Mouse (Mus musculus) liver, postnatal 0 days (tissue): ENCODE measurements around the gene Mypop. TPM values are rescaled to one million over a fixed set of nuclear protein-coding genes. Genes with fewer than 3 reads are reported as not detected.

Source experiments
- ATAC-seq: fragments of 200-750 bp; cut with Nextera tagmentation; 2 replicates; pipeline ENCODE4 v1.8.0; 2017; ENCODE audit warnings: mild to moderate bottlenecking, moderate library complexity
- DNase-seq: peaks from one replicate; pipeline ENCODE4 v3.0.0-alpha.2; 2016
- H3K27ac ChIP-seq: fragments of 300-500 bp; sonication (generic); 2 replicates; pipeline ENCODE4 v1.5.1; 2014; ENCODE audit warnings: antibody characterized with exemption, moderate library complexity, mild to moderate bottlenecking, low read depth
- H3K27me3 ChIP-seq: fragments of 300-500 bp; sonication (generic); 2 replicates; pipeline ENCODE4 v1.6.1; 2014; ENCODE audit warnings: low read length, control low read depth, mixed read lengths; ENCODE audit not compliant: insufficient read depth
- H3K36me3 ChIP-seq: fragments of 300-500 bp; sonication (generic); replicated peaks from 2 replicates; pipeline ENCODE4 v1.6.1; 2014; ENCODE audit warnings: mild to moderate bottlenecking, control low read depth, low read length, moderate library complexity, mixed read lengths; ENCODE audit not compliant: insufficient read depth
- H3K4me1 ChIP-seq: fragments of 300-500 bp; sonication (generic); 2 replicates; pipeline ENCODE4 v1.6.1; 2014; ENCODE audit warnings: antibody characterized with exemption, mild to moderate bottlenecking, control low read depth; ENCODE audit not compliant: insufficient read depth
- H3K4me2 ChIP-seq: fragments of 300-500 bp; sonication (generic); 2 replicates; pipeline ENCODE4 v1.6.1; 2014; ENCODE audit warnings: low read depth, mild to moderate bottlenecking, low read length, moderate library complexity, mixed read lengths
- H3K4me3 ChIP-seq: fragments of 300-500 bp; sonication (generic); 2 replicates; pipeline ENCODE4 v1.5.1; 2014; ENCODE audit warnings: low read depth, low read length
- H3K9ac ChIP-seq: fragments of 300-500 bp; sonication (generic); replicated peaks from 2 replicates; pipeline ENCODE4 v1.6.1; 2014; ENCODE audit warnings: mild to moderate bottlenecking, moderate library complexity
- H3K9me3 ChIP-seq: fragments of 300-500 bp; sonication (generic); 2 replicates; pipeline ENCODE4 v1.6.1; 2016; ENCODE audit warnings: mild to moderate bottlenecking, control low read depth, low read length, mixed read lengths
- CTCF ChIP-seq: sonication (generic); IDR thresholded peaks from 2 replicates; pipeline ENCODE4 v1.5.1; 2016; ENCODE audit warnings: antibody characterized with exemption, low read depth
- EP300 ChIP-seq: IDR thresholded peaks from 2 replicates; pipeline ENCODE4 v1.6.1; 2016; ENCODE audit warnings: antibody characterized with exemption, low read depth, mild to moderate bottlenecking
- WGBS: fragments of 180-500 bp; shearing (Covaris S2); extraction: QIAGEN DNeasy Blood & Tissue Kit; methylation state at CpG from one replicate; pipeline ENCODE4 v1.1.7; 2014; ENCODE audit not compliant: insufficient replicate concordance; 5-methylcytosine and 5-hydroxymethylcytosine counted together
- polyA plus RNA-seq: library from polyadenylated mRNA; unstranded; fragments of >200 nt; fragmentation: Nextera tagmentation; extraction: Ambion mirVana; gene quantifications from 2 replicates; pipeline ENCODE4 v1.2.1, GENCODE M21; 2015

Gene Mypop
- polyA plus RNA-seq, 1 experiment from 2014 or later, result 0.55 TPM

GRCm38 (mm10) chr7:19050172-19050571, 59.1 kb downstream of the Mypop start:
- H3K4me1 ChIP-seq, result no peaks in the 10 kb centered on the region
- no peak overlapping the region for H3K4me2 ChIP-seq
- no peaks in the 10 kb centered on the region for H3K27me3 ChIP-seq
- ATAC-seq, result no peak
- 73% methylated on average over 8 of the region's 8 CpGs for WGBS
- DNase-seq, result no peak
- H3K36me3 ChIP-seq, result peaks cover 58% of the 10 kb centered on the region
- H3K9ac ChIP-seq, result no peak overlapping the region
- H3K9me3 ChIP-seq, result no peaks in the 10 kb centered on the region
- no peak for TF ChIP-seq CTCF
- no peak for TF ChIP-seq EP300
- no peak overlapping the region for H3K4me3 ChIP-seq
- H3K27ac ChIP-seq, result no peak overlapping the region

- 67% methylated on average over 4 of the region's 4 CpGs for WGBS
- TF ChIP-seq CTCF (no peak), EP300 (no peak)
- Histone ChIP-seq H3K4me3 (no peak overlapping the region), H3K36me3 (peaks cover 48% of the 10 kb centered on the region), H3K27ac (no peak overlapping the region), H3K9me3 (no peaks in the 10 kb centered on the region), H3K27me3 (no peaks in the 10 kb centered on the region), H3K4me1 (no peaks in the 10 kb centered on the region), H3K9ac (no peak overlapping the region), H3K4me2 (no peak overlapping the region)
- DNase-seq (no peak), ATAC-seq (no peak)
Measured at GRCm38 (mm10) chr7:19051161-19051560, 60.1 kb downstream of the Mypop start.

Other genes with a start within 250 kb of the Mypop start
- gene Psg19, start 192.7 kb upstream of the Mypop start, polyA plus RNA-seq, result not detected in 2 replicates
- gene Psg17, start 169.6 kb upstream of the Mypop start, polyA plus RNA-seq, result not detected in 2 replicates
- gene Mill2, start 151.3 kb upstream of the Mypop start, polyA plus RNA-seq, result 0.17 and 0.36 TPM in 2 replicates
- gene Pglyrp1, start 119.9 kb upstream of the Mypop start, polyA plus RNA-seq, result 118 and 119 TPM in 2 replicates
- 5.6 and 7.5 TPM in 2 replicates for gene Ccdc61, start 80.8 kb upstream of the Mypop start, polyA plus RNA-seq
- 0.08 and 0.12 TPM in 2 replicates for gene Nova2, start 65.4 kb upstream of the Mypop start, polyA plus RNA-seq
- gene Nanos2, start 3.8 kb upstream of the Mypop start, polyA plus RNA-seq, result not detected in 2 replicates
- 6.3 and 8.8 TPM in 2 replicates for gene Irf2bp1, start 12.8 kb downstream of the Mypop start, polyA plus RNA-seq
- gene Foxa3, start 32.3 kb downstream of the Mypop start, polyA plus RNA-seq, result 61.0 and 84.0 TPM in 2 replicates
- gene Sympk, start 33.1 kb downstream of the Mypop start, polyA plus RNA-seq, result 6.9 and 7.1 TPM in 2 replicates
- gene Rsph6a, start 63.4 kb downstream of the Mypop start, polyA plus RNA-seq, result not detected in 2 replicates
- gene Dmwd, start 85.0 kb downstream of the Mypop start, polyA plus RNA-seq, result 3.2 and 4.6 TPM in 2 replicates
- gene Dmpk, start 92.6 kb downstream of the Mypop start, polyA plus RNA-seq, result 14.2 and 17.6 TPM in 2 replicates
- gene Six5, start 103.3 kb downstream of the Mypop start, polyA plus RNA-seq, result 0.78 and 0.82 TPM in 2 replicates
- 0.17 TPM in 1 of 2 replicates, not detected in the other for gene Gm4969, start 127.1 kb downstream of the Mypop start, polyA plus RNA-seq
- gene Fbxo46, start 128.6 kb downstream of the Mypop start, polyA plus RNA-seq, result 3.2 and 3.6 TPM in 2 replicates
- 5.2 and 5.8 TPM in 2 replicates for gene Qpctl, start 158.0 kb downstream of the Mypop start, polyA plus RNA-seq
- gene Snrpd2, start 158.5 kb downstream of the Mypop start, polyA plus RNA-seq, result 38.9 and 41.0 TPM in 2 replicates
- 0.04 TPM in 1 of 2 replicates, not detected in the other for gene Gipr, start 174.9 kb downstream of the Mypop start, polyA plus RNA-seq
- 3.3 and 3.4 TPM in 2 replicates for gene Eml2, start 185.2 kb downstream of the Mypop start, polyA plus RNA-seq
- 0.74 and 0.83 TPM in 2 replicates for gene Gpr4, start 221.3 kb downstream of the Mypop start, polyA plus RNA-seq
- 8.7 and 9.7 TPM in 2 replicates for gene Opa3, start 237.1 kb downstream of the Mypop start, polyA plus RNA-seq